In the genomic region with DNA sequence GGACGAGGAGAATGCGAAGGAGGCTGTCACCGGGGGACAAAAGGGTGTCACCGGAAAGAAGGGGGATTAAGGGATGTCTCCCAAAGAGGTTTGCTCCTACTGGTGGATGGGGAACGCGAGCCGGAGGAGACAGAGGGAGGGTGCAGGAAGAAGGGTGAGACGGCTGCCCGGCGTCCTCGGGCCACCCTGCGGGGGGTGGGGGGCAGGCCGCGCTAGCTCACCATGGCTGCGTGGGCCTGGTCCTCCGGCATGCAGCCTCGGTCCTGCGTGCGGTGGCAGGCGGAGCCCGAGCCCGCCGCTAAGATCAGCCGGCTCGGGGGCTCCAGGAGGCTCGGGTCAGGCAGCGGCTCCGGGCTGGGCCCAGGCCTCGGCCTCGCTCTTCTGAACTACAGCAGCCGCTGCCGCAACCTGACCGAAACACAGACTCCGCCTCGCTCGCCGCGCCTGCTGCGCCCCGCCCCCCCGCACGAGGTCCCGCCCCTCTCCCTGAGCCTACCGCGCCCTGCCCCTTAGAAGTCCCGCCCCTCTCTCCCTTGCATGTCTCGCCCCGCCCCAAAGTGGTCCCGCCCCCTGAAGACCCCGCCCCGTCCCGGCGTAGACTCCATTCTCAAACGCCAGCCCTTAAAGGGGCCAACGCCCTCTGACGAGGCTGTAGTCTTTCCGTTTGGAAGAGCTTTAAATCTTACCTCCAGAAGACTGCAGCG, we compare ENCODE assay signal across 8 mouse cellular contexts. TPM values are rescaled to one million over a fixed set of nuclear protein-coding genes. Genes with fewer than 3 reads are reported as not detected.
DNase-seq lines count a peak whose midpoint lies in the region; ATAC-seq lines count a peak whose summit lies in the region.

Gene Zyg11b (minus strand): TSS at position 427 of the 704 bp plus-strand sequence.

- no peaks in the 10 kb centered on the region for H3K27me3 ChIP-seq in hindbrain, embryonic 11.5 days (ENCODE audit: control insufficient read depth, insufficient read depth, low read length)

- under 1% methylated on average over 41 of the region's 58 CpGs for WGBS in hindbrain, embryonic 11.5 days

- DNase-seq in NIH3T3 (ENCODE audit: low read depth): peak; percentile 98
- DNase-seq in cerebellum, adult 9-11 months: peak; percentile 88
- DNase-seq in frontal cortex, adult 2 months (ENCODE audit: extremely low spot score in 1 of 2, low spot score in 1 of 2): peak; percentile 47 to 78
- DNase-seq in hindbrain, embryonic 11.5 days (ENCODE audit: low spot score): peak; percentile 94
- peak; percentile 73 to 84 for DNase-seq in layer of hippocampus, postnatal 25 days (ENCODE audit: extremely low spot score in 1 of 2, low spot score in 1 of 2)
- DNase-seq in lung, postnatal 25 days (ENCODE audit: low spot score): peak; percentile 88
- DNase-seq in retina, embryonic 14.5 days (ENCODE audit: low spot score): peak; percentile 96
- peak; percentile 94 for DNase-seq in thymus, postnatal 4 days

- peak within 1 kb of the TSS; percentile 96 for H3K9ac ChIP-seq in hindbrain, embryonic 11.5 days (ENCODE audit: low read depth, low read length)

- H3K4me3 ChIP-seq in hindbrain, embryonic 11.5 days (ENCODE audit: low read depth, low read length): peak within 1 kb of the TSS; percentile 87

- peak within 1 kb of the TSS; percentile 81 for H3K4me2 ChIP-seq in hindbrain, embryonic 11.5 days (replicated peaks; ENCODE audit: low read depth, low read length)

- ATAC-seq in hindbrain, embryonic 11.5 days (ENCODE audit: low FRiP score): peak; percentile 98

- H3K9me3 ChIP-seq in hindbrain, embryonic 11.5 days (ENCODE audit: control insufficient read depth, low read length): no peaks in the 10 kb centered on the region

- peaks cover 4% of the 10 kb centered on the region for H3K4me1 ChIP-seq in hindbrain, embryonic 11.5 days (replicated peaks; ENCODE audit: control insufficient read depth, insufficient read depth, low read length)

- H3K36me3 ChIP-seq in hindbrain, embryonic 11.5 days (ENCODE audit: control insufficient read depth, insufficient read depth, low read length): no peaks in the 10 kb centered on the region

- peak within 1 kb of the TSS; percentile 87 for H3K27ac ChIP-seq in hindbrain, embryonic 11.5 days (ENCODE audit: low read depth, low read length)

RNA-seq across cellular contexts. Expression of gene Zyg11b, which starts in this region (rescaled TPM):
- 43.2 and 47.5 TPM in 2 replicates for polyA plus RNA-seq in frontal cortex, adult 2 months (2012; rRNA removed)
- 18.6 and 22.2 TPM in 2 replicates for polyA plus RNA-seq in hindbrain, embryonic 11.5 days (2014; fragmentation: Nextera tagmentation; extraction: Ambion mirVana)
- total RNA-seq in layer of hippocampus, postnatal 25 days (2021): 100 to 1,000 TPM; 103 to 106 TPM

Comparison
In these comparisons a context has a peak if more than half of its experiments do, and no peak if none do; other contexts are left out.
1. Peak in every context shown above with its lines: DNase-seq, ATAC-seq, H3K4me3 ChIP-seq and H3K27ac ChIP-seq.